Mouse (Mus musculus) T-helper 17 cell (primary cell): Measurements from ENCODE around the gene Zfr2.

ENCODE experiments used
- in situ Hi-C, 2 experiments: fragments of 300-600 bp; cut with MboI, MseI; formaldehyde crosslinking; loops; 1 replicate in 1 of 2; 2 replicates in 1 of 2; pipeline ENCODE4 v1.15.1; 2025; ENCODE audit warnings: high pct_unique_total_duplicates in 2 of 2

Zfr2 gene

GRCm38 (mm10) chr10:81301321-81301720 lies 68.4 kb downstream of the Zfr2 start:
- in situ Hi-C loops: loop anchor here in 1 of 2 experiments (5.0 kb wide), 1 partner anchor 46 kb away; no protein-coding TSS in a partner anchor
